Mouse (Mus musculus) heart, adult 2 months (tissue): ENCODE measurements around the gene Cfap97d1.
A peak's percentile ranks its signal among the peaks of the same experiment; 100 is the strongest.

Experiments used
- CTCF ChIP-seq: fragments of 200-600 bp; IDR thresholded peaks from 2 replicates; pipeline ENCODE4 v1.8.1; 2022; ENCODE audit warnings: antibody characterized with exemption, mild to moderate bottlenecking, moderate library complexity
- EP300 ChIP-seq: fragments of 200-500 bp; IDR thresholded peaks from 2 replicates; pipeline ENCODE4 v1.6.1; 2011; ENCODE audit warnings: low read depth, low read length, control low read depth; ENCODE audit not compliant: insufficient read depth
- POLR2A ChIP-seq: fragments of 200-500 bp; IDR thresholded peaks from 2 replicates; pipeline ENCODE4 v1.6.1; 2011; ENCODE audit warnings: mild to moderate bottlenecking, low read depth, low read length, control low read depth; ENCODE audit not compliant: insufficient read depth

DNA sequence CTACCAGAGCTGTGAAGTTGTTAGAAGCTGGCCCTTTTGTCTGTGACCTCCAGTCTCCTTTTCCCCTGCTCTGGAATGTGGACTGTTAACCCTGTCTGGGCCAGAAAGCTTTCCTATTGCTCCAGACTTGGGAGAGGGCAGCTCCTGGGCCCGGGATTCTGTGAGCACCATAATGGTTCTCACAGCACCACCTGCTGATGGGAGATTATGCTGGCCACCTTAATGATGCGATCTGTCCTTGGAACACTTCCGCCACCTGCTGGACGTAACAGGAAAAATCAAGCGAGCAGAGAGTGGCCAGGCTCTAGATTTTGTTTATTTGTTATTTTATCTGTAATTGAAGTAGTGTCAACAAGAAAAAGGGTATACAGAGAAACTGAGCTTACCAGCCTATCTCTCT, 15.3 kb upstream of the Cfap97d1 start:
- TF ChIP-seq CTCF = peak; percentile 97
- no peak for TF ChIP-seq POLR2A
- TF ChIP-seq EP300 = peak; percentile 98
